Mouse (Mus musculus): ENCODE measurements around the gene Plac1.

GRCm38 (mm10) chrX:53220855-53221254, 19.1 kb downstream of the Plac1 start:
- no peak for TF ChIP-seq POLR2A (IDR thresholded peaks at IDR 0.05; ENCODE audit: extremely low read depth, insufficient read depth, low read length)
- TF ChIP-seq CTCF (IDR thresholded peaks at IDR 0.05; ENCODE audit: low read depth, low read length): no peak

Measured in liver, adult 2 months (tissue).